Mouse (Mus musculus) left cerebral cortex, adult 18-20 months (tissue): ENCODE results near the gene Cbfa2t3. TPM values are rescaled to one million over a fixed set of nuclear protein-coding genes. Genes with fewer than 3 reads are reported as not detected.

Source experiments
- microRNA-seq, 2 experiments: library from miRNA; unstranded; fragments of <30 nt; microRNA quantifications; one replicate each; pipeline ENCODE4 v1.2.0; 2021
- total RNA-seq, 2 experiments: library from RNA; stranded (reverse); gene quantifications; 2 replicates each; pipeline ENCODE4 v1.2.3; 2021

The Cbfa2t3 gene
- total RNA-seq, 2 experiments from 2014 or later = 34.3 to 46.0 TPM

Small RNAs within 50 kb of the gene (microRNA-seq; reads per million reads assigned to microRNA genes)
- 0 reads per million in 2 experiments for gene Mir6396

Other genes with a start within 250 kb of the Cbfa2t3 start
- under 1 TPM; 0.51 to 0.61 TPM for gene Snai3, start 238.4 kb downstream of the Cbfa2t3 start, total RNA-seq
- gene Rnf166, start 223.0 kb downstream of the Cbfa2t3 start, total RNA-seq = 10 to 100 TPM; 37.7 to 50.0 TPM
- gene Ctu2, start 223.0 kb downstream of the Cbfa2t3 start, total RNA-seq = 10 to 100 TPM; 25.4 to 28.7 TPM
- 1 to 10 TPM; 5.2 to 5.5 TPM for gene Piezo1, start 147.8 kb downstream of the Cbfa2t3 start, total RNA-seq
- 1 to 10 TPM; 2.9 to 3.9 TPM for gene Cdt1, start 131.1 kb downstream of the Cbfa2t3 start, total RNA-seq
- gene Aprt, start 122.2 kb downstream of the Cbfa2t3 start, total RNA-seq = 10 to 100 TPM; 48.4 to 52.0 TPM
- 1 to 10 TPM; 8.1 to 8.3 TPM for gene Galns, start 87.6 kb downstream of the Cbfa2t3 start, total RNA-seq
- 10 to 100 TPM; 79.6 to 86.0 TPM for gene Trappc2l, start 87.5 kb downstream of the Cbfa2t3 start, total RNA-seq
- not detected for gene Pabpn1l, start 76.4 kb downstream of the Cbfa2t3 start, total RNA-seq
- gene Acsf3, start 76.4 kb upstream of the Cbfa2t3 start, total RNA-seq = 10 to 100 TPM; 18.2 to 21.9 TPM
- under 1 TPM; 0.63 to 0.79 TPM for gene Cdh15, start 148.9 kb upstream of the Cbfa2t3 start, total RNA-seq